In the genomic region with DNA sequence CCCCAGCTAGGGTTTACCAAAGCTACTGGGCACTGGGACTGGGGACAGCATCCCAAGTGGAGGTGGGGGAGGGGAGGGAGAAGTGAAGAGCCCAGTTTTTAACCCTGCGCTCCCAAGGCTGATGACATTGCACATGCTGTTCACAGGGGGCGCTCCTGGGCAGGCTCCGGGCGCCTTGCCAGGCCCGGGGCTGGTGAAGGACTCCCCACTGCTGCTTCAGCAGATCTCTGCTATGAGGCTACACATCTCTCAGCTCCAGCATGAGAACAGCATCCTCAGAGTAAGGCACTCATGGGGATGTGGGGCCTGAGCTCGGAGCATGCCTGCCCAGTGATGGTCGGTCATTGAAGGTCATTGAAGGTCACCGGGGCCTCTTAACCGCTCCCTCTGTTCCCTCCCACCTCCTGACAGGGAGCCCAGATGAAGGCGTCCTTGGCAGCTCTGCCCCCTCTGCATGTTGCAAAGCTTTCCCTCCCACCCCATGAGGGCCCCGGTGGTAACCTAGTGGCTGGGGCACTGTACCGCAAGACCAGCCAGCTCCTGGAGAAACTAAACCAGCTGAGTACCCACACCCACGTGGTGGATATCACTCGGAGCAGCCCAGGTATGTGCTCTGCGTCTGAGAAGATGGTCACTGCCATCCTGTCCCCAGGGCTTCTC, we compare ENCODE assay signal across 10 mouse cellular contexts. TPM values are rescaled to one million over a fixed set of nuclear protein-coding genes. Genes with fewer than 3 reads are reported as not detected.
DNase-seq lines count a peak whose midpoint lies in the region; ATAC-seq lines count a peak whose summit lies in the region.
"Had no signal": no experiment of that assay in that cellular context is flagged by ENCODE, and none has a peak within 500 bp of the region (broad histone marks: within the 10 kb centered on the region; RNA-seq: fewer than 3 reads in every experiment).

No protein-coding gene starts in this region.

- WGBS in neural tube, embryonic 12.5 days = 41% methylated on average over 15 of the region's 15 CpGs

- no peaks in the 10 kb centered on the region for H3K9me3 ChIP-seq in neural tube, embryonic 12.5 days
- H3K9me3 ChIP-seq: embryonic facial prominence, embryonic 12.5 days; lung, embryonic 15.5 days had no signal

- DNase-seq in embryo, embryonic 10.5 days (ENCODE audit: low spot score) = peak; percentile 22
- no peak for DNase-seq in embryo, embryonic 10 days (ENCODE audit: low spot score)
- DNase-seq in urinary bladder, postnatal 14 days (ENCODE audit: low spot score) = peak; percentile 25
- DNase-seq in urinary bladder, adult 2 months (ENCODE audit: low spot score) = no peak
- DNase-seq in frontal cortex, postnatal 10 days (ENCODE audit: low spot score in 2 of 2) = peak; percentile 57 to 61
- peak; percentile 62 to 71 for DNase-seq in kidney, postnatal 4 days

- no peak overlapping the region for H3K27ac ChIP-seq in neural tube, embryonic 12.5 days
- H3K27ac ChIP-seq: embryonic facial prominence, embryonic 12.5 days; lung, embryonic 15.5 days had no signal

- H3K4me2 ChIP-seq in neural tube, embryonic 12.5 days (replicated peaks) = no peak overlapping the region
- H3K4me2 ChIP-seq: embryonic facial prominence, embryonic 12.5 days; lung, embryonic 15.5 days had no signal

- H3K4me3 ChIP-seq in neural tube, embryonic 12.5 days = no peak overlapping the region
- H3K4me3 ChIP-seq: embryonic facial prominence, embryonic 12.5 days; lung, embryonic 15.5 days had no signal

- H3K27me3 ChIP-seq in neural tube, embryonic 12.5 days (replicated peaks) = no peaks in the 10 kb centered on the region
- H3K27me3 ChIP-seq: embryonic facial prominence, embryonic 12.5 days; lung, embryonic 15.5 days had no signal

- H3K36me3 ChIP-seq in neural tube, embryonic 12.5 days = peaks cover 87% of the 10 kb centered on the region

- H3K4me1 ChIP-seq in neural tube, embryonic 12.5 days = no peaks in the 10 kb centered on the region
- H3K4me1 ChIP-seq: embryonic facial prominence, embryonic 12.5 days; lung, embryonic 15.5 days had no signal

- ATAC-seq in neural tube, embryonic 12.5 days (ENCODE audit: low FRiP score, low read depth) = peak; percentile 39; the same call in 1 of the 2 replicates
- ATAC-seq in erythroblast, adult 5-6 weeks (replicated peaks; ENCODE audit: low FRiP score, poor library complexity, severe bottlenecking) = no peak

- no peak overlapping the region for H3K9ac ChIP-seq in neural tube, embryonic 12.5 days
- H3K9ac ChIP-seq: embryonic facial prominence, embryonic 12.5 days; lung, embryonic 15.5 days had no signal

RNA-seq across cellular contexts. Expression of gene Slc4a5, which starts 22.2 kb away (rescaled TPM):
- polyA plus RNA-seq in urinary bladder, adult 2 months (2012; rRNA removed) = 0.06 TPM in 1 of 2 replicates, not detected in the other
- 0.18 and 0.34 TPM in 2 replicates for polyA plus RNA-seq in neural tube, embryonic 12.5 days (2016; fragmentation: Nextera tagmentation; extraction: Ambion mirVana)
- total RNA-seq in erythroblast, adult 5-6 weeks (2015; ENCODE audit: low replicate concordance) = 1.0 and 1.2 TPM in 2 replicates
- total RNA-seq in erythroblast, adult 5-6 weeks (2017; ENCODE audit: low replicate concordance) = 0.28 and 0.43 TPM in 2 replicates

RNA-seq across cellular contexts. Expression of gene Dctn1, which starts 31.8 kb away (rescaled TPM):
- polyA plus RNA-seq in urinary bladder, adult 2 months (2012; rRNA removed) = 97.9 and 119 TPM in 2 replicates
- polyA plus RNA-seq in neural tube, embryonic 12.5 days (2016; fragmentation: Nextera tagmentation; extraction: Ambion mirVana) = 181 and 196 TPM in 2 replicates
- total RNA-seq in erythroblast, adult 5-6 weeks (2015; ENCODE audit: low replicate concordance) = 21.7 and 21.9 TPM in 2 replicates
- total RNA-seq in erythroblast, adult 5-6 weeks (2017; ENCODE audit: low replicate concordance) = 18.0 and 25.9 TPM in 2 replicates

RNA-seq across cellular contexts. Expression of gene 1700003E16Rik, which starts 41.3 kb away (rescaled TPM):
- polyA plus RNA-seq in urinary bladder, adult 2 months (2012; rRNA removed) = 1.2 and 1.5 TPM in 2 replicates
- polyA plus RNA-seq in neural tube, embryonic 12.5 days (2016; fragmentation: Nextera tagmentation; extraction: Ambion mirVana) = 2.6 TPM in 2 replicates
- not detected in 2 replicates for total RNA-seq in erythroblast, adult 5-6 weeks (2015; ENCODE audit: low replicate concordance)
- not detected in 2 replicates for total RNA-seq in erythroblast, adult 5-6 weeks (2017; ENCODE audit: low replicate concordance)

RNA-seq across cellular contexts. Expression of gene Wdr54, which starts 41.3 kb away (rescaled TPM):
- polyA plus RNA-seq in urinary bladder, adult 2 months (2012; rRNA removed) = 4.9 and 5.6 TPM in 2 replicates
- 11.5 and 13.5 TPM in 2 replicates for polyA plus RNA-seq in neural tube, embryonic 12.5 days (2016; fragmentation: Nextera tagmentation; extraction: Ambion mirVana)
- not detected in 2 replicates for total RNA-seq in erythroblast, adult 5-6 weeks (2015; ENCODE audit: low replicate concordance)
- total RNA-seq in erythroblast, adult 5-6 weeks (2017; ENCODE audit: low replicate concordance) = 0.28 TPM in 1 of 2 replicates, not detected in the other

Comparison
In these comparisons a context has a peak if more than half of its experiments do, and no peak if none do; other contexts are left out.
1. DNase-seq: peak in embryo, embryonic 10.5 days (single experiment), urinary bladder, postnatal 14 days (single experiment), frontal cortex, postnatal 10 days (2 of 2) and kidney, postnatal 4 days (2 of 2); none in embryo, embryonic 10 days (single experiment) and urinary bladder, adult 2 months (single experiment).